Mouse (Mus musculus) cerebral cortex, adult 2 months (tissue): ENCODE measurements around the gene Rbm28.

ENCODE experiments used
- WGBS: fragments of 180-500 bp; shearing (Covaris S2); methylation state at CpG from one replicate; pipeline ENCODE4 v1.1.7; 2018; 5-methylcytosine and 5-hydroxymethylcytosine counted together

Rbm28 gene

DNA sequence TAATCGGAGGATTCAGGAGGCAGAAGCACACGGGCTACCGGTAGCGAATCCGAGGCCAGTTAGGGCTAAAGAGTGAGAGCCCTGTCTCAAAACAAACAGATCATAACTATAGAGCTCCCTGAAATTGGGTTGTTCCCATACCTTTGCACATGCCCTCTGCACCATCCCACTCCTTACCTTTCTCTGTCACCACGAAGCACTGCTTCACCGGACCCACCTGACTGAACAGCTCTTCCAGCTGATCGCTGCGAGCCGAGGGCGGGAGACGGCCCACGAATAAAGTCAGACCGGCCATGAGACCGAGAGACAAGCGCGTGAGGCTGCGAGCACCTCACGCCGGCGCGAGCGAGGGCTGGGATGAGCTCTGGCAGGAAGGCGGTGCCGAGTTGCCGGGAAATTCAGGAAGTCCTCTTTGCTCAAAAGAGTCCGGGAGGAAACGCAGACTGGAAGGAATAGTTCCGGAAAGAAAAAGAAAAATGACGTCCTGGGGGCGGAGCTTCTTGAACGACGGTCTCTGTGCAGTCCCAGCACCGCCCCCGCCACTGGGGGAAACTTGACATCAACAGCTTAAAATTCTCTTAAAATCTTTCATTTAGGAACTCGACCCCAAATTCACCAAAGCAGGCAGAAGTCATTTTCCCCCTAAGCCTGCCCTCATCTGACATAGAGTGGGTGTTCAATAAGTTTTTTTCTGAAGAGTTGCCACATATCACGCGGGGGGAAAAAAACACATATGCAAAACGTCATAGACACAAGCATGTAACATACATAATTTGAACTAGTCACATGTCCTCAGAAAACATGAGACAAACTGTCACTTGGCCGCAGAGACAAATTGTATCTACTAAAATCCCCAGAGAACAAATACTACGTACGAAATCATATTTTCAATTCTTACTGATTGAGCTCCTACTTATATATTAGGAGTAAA, at the start of gene Rbm28:
Gene Rbm28 (minus strand): TSS at position 693 of the 931 bp plus-strand sequence.
- WGBS, result 5% methylated on average over 42 of the region's 42 CpGs

DNA sequence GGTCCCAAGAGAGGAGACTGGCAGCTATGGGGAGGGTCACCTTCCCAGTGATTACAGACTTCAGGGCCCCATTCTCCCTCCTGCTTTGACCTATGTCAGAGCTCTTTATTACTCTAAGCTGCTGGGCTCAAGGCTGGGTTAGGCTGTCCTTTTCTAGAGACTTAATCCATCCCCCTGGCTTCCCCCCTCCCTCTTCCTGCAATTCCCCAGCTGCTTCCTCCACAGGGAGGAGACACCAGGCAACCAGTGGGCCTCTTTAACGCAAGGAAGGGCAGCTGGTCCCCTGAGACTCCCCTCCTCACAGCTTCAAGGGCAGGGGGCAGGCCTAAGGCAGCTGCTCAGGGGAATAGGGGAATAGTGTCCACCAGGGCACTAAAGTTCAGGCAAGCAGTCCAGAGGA, 49.4 kb upstream of the Rbm28 start:
- WGBS, result 50% methylated on average over 1 of the region's 1 CpGs

DNA sequence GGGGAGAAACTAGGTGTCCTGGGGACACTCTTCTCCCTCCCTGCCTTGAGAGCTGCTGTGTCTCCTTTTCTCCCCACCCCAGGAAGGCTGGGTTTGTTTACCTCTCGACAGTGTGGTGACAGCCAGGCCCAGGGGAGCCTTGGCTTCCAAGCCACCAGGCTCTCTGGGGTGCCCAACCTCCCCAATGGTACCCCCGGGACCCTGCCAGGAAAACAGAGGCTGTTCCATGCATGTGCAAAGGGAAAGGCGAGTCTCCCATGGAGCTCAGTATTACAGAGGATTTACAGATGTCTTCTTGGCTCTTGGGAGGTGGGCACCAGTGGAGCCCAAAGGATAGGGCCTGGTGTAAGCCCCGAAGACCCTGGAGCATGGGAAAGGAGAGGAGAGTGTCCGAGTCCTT, 48.6 kb upstream of the Rbm28 start:
- 84% methylated on average over 5 of the region's 5 CpGs for WGBS

DNA sequence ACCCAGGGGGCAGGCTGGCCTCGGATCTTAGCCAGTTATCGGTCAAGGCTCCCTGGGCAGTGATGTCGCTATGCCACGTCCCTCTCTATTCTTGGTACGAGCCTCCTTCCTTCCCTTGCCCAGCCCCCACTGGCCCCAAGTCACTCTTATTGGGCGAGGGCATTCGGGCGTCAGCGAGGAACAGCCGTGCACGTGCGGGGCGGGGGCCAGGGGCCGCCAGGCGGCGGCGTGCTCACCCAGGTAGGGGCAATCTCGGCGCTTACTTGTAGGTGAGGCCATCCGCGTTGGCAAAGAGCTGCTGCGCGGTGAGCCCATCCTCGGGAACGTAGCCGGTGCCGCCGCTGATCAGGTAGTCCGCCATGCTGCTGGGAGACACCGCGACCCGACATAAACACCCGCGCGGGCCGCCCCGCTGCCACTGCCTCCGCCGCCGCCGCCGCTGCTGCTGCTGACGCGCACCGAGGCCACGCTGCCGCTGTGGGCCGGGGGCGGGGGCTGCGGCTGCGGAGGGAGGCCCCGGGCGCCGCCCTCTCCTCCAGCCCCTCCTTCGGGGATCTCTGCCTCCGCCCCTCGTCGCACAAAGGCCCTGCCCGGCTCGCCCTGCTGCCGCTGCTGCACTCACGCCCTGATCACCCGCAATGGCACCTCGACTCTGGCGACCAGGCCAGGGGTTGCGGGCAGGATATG, 47.1 kb upstream of the Rbm28 start:
- 1% methylated on average over 66 of the region's 66 CpGs for WGBS

DNA sequence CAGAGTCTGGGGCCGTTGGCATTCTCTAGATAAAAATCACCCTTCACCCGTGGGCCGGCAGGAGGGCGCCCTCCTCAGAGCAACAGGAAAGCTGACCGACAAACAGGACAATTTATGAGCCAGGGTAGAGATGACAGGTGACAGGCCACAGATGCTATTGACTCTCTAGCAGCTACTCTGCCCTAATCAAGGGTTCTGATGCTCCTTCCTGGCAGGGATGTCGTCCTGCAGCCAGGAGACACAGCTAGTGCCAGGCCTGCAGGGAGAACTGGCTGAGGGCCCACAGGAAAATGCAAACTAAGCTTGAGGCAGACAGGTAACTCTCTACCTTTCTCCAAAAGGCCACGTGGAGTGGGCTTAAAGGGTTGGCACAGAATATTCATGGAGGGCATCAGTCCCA, 46.3 kb upstream of the Rbm28 start:
- 28% methylated on average over 7 of the region's 7 CpGs for WGBS

DNA sequence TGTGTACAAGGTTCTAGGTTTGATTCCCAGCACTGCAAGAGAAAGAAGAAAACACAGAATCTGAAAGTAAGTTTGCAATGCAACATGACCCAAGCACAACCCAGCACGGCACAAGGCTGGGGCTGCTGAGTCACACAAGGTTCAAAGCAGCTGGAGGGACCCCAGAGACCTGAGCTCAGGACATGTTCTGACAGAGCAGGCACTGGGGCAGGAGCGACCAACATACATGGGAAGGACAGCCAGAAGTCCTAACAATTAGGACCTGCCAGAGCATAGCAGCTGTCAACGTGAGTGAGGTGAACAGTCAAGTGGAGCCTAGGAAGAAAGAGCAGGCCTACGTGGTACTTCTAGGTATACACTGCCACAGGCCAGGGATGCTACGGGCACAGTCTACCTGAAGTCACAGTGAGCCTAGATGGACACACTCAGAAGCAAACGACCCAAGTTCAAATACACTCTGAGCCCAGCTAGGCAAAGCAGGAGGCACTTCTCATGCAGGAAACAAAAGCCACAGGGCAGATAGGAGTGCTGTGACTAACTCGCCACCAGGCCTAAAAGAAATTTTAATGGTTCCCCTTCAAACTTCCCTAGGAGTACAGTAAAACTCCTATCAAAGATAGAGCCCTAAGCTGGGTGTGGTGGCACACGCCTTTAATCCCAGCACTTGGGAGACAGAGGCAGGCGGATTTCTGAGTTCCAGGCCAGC, 45.6 kb upstream of the Rbm28 start:
- 79% methylated on average over 9 of the region's 9 CpGs for WGBS

DNA sequence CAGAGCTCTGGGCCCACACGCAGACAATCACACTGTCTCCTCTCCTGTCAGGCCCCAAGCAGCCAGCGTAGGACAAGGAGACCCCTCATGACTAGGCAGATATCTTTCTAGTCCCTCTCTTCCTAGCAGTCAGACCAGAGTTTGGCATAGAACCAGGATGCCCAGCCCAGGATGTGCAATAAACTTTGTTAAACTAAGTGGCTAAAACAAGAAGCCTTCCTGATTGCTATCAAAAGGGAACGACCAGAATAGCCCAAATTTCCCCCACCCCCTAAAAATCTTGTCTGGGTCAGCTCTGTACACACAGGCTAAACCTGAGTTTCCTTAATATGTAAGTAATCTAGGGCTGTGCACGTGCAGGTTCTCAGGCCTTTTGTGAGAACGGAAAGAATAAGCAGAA, 43.4 kb upstream of the Rbm28 start:
- WGBS, result 62% methylated on average over 5 of the region's 5 CpGs

DNA sequence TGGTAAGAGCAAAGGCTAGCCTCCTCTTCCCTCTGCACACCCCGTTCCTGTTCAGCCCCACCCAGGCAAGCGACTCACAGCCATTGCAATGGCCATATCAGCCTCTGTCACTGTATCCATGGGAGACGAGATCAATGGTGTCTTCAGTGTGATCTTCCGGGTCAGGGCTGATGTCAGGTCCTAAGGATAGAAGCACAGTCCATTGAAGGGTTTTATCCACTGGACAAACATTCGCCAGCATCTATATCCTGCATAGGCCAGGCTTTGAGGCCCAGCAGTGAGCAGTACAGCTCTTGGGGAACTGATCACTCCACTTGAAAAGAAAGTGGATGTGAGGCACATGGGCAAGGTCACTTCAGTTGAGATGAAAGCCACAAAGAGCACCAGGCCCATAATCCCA, 42.2 kb upstream of the Rbm28 start:
- WGBS, result 88% methylated on average over 5 of the region's 5 CpGs

DNA sequence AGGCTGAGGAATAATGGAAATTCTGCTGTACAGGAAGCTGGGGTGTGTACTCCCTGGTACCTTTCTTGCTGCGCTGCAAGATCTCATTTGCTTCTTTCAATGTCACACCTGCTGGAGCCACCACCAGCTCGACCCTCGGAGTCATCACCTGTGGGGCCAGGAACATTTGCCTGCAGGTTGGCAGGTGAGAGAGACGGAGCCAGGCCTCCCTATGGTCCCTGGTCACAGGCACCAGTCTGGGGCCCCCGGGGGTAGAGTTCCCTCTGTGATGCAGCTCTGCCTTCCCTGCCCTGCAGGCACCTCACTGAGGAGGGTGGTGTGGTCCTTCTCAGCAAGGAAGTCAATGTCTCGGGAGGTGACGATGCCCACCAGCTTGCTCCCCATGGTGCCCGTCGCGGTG, 41.2 kb upstream of the Rbm28 start:
- WGBS, result 94% methylated on average over 10 of the region's 10 CpGs

DNA sequence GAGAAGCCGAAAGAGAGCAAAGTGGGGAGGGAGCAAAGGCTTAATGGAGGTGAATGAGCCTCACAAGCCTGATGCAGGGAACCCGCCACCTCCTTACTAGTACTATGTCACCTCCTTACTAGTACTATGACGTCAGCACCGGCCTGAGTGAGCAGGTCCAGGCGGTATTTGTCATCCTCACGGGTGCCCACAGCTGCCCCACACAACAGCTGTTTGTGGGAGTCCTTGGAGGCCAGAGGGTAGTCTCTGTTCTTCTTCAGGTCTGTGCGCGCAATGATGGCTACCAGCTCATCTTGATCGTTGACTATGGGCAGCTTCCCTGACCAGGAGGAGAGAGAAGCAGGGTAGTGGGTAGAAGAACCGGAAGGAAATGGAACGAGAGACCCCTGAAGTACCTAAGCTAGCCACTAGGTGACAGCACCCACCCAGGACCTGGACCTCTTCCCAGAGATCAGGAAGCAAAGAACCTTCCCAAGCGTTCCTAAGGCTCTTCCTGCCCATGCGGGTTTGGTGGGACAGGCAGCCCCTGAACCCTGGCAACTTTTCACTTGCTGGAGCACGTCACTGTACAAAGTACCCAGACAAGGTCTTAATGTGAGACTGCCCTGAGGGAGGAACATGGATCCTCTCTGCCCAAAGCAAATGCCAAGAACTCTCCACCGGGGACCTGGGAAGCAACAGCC, 40.3 kb upstream of the Rbm28 start:
- WGBS, result 54% methylated on average over 15 of the region's 15 CpGs

DNA sequence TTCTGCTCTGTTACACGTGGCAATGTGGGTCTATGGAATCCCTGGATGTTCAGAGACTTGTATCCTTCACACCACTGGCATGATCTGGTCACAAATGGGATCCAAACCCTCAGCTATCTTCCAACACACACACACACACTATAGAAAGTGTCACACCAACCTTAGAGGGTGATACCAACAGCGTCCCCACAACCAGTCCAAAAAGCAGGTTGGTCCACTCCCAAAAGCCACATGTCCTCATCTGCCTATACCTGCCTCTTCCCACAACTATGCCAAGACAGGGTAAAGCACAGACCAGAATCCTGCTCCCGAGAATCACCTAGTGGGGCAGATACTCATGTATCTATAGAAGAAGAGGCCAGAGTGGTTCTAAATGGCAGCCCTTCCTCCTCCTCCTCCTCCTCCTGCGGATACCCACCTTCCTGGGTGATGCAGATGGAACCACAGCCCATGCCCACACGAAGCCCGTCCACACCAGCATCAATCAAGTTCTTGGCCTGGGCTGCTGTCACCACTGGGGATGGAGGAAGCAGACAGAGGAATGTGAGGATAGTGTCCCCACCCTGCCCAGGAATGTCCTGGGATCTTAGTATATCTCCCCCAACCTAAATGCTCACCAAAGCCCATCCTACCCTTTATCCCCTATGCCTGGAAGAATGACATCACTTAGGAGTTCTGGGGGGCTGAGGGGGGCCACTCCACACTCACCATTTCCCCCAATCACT, 39.2 kb upstream of the Rbm28 start:
- 93% methylated on average over 6 of the region's 6 CpGs for WGBS

DNA sequence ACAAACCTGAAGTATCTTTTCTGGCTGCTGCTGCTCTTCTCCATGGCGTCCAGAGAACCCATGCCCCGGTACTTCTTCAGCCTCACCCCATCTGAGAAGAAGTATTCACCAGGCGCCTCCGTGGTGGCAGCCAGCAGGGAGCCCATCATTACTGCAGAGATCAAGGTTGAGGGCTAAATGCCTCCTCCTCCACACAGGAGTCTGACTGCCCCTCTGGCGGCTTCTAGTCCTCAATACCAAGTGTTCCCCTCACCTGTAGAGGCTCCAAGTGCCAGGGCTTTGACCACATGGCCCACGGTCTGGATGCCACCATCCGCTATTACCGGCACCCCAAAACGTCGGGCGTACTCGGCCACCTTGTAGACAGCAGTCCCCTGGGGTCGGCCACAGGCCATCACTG, 38.3 kb upstream of the Rbm28 start:
- WGBS, result 95% methylated on average over 13 of the region's 13 CpGs

DNA sequence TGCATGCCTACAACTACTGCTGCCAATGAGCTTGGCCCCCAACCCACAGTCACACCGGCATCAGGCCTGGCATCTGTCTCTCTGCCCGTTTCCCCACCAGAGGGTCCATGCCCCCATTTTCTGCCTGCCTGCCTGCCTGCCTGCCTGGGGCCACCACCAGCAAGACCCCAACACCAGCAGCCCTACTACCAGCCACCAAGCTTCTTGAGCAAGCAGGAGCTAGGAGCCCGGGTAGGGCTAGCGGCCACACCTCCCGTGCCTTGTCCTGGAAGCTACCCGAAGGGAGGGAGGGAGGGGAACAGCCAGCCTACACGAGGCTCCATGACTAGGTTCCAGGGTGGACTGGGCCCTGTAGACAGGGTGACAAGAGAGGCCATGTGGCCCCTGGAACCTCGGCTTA, 37.2 kb upstream of the Rbm28 start:
- WGBS, result 85% methylated on average over 8 of the region's 8 CpGs

DNA sequence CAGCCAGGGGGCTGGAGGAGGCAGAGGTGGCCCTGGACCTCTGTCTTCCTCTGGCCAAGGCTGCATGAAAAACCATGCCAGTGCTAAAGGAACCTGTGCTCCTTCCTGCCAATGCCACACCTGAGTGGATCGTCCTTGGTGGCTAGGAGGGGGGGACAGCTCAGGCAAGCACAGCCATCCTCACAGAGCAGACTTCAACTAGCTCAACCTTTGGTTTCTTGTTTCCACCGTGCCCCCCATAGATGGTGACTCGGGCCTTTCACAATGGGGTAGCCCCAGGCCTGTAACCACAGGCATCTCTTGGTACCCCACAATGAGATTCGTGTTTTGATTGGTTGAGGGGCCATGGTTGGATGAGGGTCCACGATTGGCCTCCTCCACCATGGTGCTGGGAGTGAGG, 36.5 kb upstream of the Rbm28 start:
- WGBS, result 91% methylated on average over 5 of the region's 5 CpGs

DNA sequence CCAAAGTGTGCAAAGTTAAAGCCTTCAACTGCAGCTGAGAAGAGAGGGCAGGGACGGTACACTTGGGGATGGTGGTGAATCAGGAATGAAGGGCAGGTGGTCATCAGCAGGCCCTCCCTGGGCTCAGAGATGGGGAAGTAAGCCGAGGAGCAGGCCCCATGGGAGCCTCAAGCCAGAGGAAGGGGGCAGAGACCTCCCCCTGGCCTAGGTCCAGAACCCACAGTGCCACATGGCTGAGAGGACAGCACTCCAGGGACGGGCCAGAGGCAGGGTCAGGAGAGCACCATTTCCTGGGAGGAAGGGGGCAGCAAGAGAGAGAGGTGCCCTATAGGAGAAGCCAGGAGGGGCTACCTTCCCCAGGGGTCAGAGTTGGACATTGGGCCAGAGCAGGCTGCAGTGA, 35.7 kb upstream of the Rbm28 start:
- WGBS, result 65% methylated on average over 3 of the region's 3 CpGs

DNA sequence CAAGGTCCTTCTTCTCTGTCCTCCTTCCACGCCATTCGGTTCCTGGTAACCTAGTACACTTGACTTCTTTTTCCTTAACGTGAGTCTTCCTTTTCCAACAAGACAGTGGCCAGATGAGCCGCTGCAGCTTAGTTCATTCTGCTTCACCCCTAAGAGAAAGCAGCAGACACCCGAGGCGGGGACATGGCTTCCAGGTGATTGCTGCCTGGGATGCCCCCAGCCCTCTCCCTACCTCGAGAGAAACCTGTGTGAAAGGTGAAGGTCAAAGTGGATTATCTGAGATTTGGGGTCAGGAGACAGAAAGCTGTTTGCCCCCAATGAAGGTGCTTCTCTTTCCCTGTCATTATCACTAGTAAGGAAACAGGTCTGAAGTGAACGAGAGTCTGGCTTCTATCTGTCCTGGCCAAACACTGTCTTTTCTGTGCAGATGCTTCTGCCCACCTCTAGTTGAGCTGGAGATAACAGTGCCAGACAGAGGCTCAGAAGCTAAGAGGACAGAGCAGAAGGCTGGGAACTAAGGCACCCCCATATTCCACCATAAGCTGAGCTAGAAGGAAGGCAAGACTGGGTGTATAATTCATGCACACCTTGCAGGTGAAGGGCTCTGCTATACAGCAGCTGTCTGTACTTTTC, 34.5 kb upstream of the Rbm28 start:
- 50% methylated on average over 8 of the region's 8 CpGs for WGBS

DNA sequence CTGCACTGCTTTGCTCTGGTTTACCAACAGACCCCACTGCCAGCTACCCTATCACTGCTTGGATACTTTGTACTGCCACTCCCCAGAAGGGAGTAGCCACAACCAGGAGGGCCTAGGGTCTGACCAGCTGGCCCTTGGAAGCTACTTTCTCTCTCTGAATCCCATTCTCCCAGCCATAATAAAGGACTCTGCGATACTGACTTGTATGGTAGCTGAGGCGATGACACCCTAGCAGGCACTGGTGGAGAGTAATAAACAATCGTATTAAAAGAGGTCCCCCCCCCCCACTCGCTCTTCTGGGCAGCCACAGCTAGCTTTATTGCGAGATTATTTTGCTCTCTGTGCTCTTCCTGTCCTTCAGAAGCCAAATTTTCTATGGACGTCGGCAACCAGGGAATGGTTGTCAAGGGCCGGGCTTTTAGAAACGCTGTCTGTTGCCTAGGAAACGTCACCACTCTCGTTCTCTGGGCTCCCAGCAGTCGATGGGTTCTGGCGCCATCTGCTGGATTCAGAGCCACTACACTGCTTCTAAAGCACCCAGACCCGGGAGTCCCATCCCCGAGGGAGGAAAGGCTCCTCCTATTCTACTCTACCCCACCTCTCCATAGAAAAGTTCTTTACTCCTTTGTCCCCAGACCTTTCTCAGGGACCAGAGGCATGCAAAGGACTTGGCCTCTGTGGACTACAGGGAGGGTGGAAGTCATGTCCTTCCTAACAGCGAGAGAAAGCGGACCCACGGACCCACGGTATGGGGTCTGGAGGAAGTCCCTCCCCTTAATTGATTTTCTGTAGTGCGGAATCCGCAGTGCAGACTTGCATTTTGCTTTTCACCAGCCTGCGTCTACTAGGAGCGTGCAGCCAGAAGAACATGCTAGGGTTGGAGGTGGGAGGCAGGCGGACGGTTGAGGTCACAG, 33.8 kb upstream of the Rbm28 start:
- WGBS, result 10% methylated on average over 25 of the region's 25 CpGs

DNA sequence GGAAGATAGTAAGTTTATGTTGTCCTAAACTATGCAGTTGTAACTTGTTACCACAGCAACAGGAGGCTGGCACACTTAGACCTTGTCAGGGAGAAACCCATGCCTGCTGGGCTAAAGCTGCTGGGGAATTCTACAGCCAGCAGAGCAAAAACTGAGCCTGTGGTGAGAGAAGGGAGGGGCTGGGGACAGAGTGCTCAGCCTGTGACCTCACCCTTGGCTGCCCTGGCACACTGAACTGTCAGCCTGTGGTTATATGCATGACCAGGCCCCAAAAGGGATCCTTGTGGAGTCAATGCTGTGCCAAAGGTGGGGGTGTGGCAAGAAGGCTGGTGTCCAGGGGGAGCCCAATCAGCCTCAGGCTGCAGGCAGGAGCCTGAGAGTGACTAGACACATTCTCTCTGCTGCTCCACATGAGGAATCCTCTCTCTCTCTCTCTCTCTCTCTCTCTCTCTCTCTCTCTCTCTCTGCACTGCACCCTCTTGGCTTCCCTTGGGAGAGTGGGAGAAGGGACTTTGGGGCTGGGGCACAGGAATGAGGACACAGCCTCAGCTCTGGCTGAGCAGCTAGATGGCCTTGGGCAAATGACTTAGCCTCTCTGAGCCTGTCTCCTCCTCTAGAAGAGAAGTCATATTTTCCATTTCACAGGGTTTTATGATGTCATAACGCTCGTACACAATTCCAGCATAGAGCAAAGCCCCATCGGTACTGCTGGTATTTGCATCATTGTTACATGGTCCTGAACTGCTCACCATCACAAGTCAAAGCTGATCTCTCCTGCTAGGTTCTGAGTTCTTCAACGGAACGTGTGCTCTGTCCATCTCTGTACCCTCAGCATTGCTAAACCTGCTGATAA, 31.3 kb upstream of the Rbm28 start:
- 88% methylated on average over 5 of the region's 5 CpGs for WGBS

DNA sequence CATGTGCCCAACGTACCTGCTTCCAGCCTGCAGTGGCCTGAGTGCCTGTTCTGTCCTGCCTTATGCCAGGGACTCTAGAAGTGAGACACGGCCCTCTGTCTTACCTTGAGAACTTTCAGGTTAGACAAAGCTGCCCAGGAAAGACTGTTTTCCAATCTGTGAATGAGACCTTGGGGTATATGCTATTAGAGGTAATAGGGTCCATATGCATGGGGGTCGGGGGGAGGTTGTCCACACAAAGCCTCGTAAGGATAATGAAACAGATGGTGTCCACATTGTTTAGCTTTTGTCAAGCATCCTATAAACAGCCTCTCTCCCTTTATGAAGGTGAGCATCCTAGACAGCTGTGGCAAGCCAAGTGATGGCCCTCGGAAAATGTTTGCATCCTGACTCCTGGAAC, 30.3 kb upstream of the Rbm28 start:
- WGBS, result 93% methylated on average over 5 of the region's 5 CpGs
